Mouse (Mus musculus): ENCODE results near the gene Sod3.

DNA sequence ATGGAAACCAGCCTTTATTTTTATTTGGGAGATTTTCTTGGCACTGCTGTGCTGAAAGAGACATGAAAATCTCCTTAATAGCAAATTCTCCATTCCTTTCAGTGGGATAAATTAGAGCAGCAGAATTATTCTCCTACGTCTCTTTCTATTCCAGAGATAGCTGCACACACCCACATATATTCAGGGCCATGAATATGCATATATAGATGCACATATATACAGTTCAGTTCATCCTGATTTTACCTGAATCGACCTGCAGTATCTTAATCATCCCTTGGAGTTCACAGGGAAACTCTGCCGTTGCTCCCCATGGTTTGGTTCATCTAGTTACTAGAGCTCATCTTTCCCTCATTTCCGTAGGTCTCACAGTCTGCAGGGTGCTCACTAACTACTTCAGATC, 30.2 kb downstream of the Sod3 start:
- TF ChIP-seq POLR2A (IDR thresholded peaks at IDR 0.05; ENCODE audit: control insufficient read depth, low read depth, low read length) (no peak), CTCF (IDR thresholded peaks at IDR 0.05; ENCODE audit: control insufficient read depth, insufficient read depth, insufficient replicate concordance, low read depth, low read length) (no peak)
